Mouse (Mus musculus) embryonic fibroblast, embryonic 13.5 days (primary cell): ENCODE measurements at regions not wholly inside any gene's neighbourhood (a gene's known extent, or its start where the extent isn't known, plus 50 kb on each side); places are given as distances from the start of the nearest gene placed in this dataset.

Experiments used
- CTCF ChIP-seq: IDR thresholded peaks from 2 replicates; pipeline ENCODE4 v1.5.1; 2011; ENCODE audit warnings: mild to moderate bottlenecking, control low read depth, low read length, moderate library complexity, borderline replicate concordance; ENCODE audit not compliant: insufficient read depth
- POLR2A ChIP-seq: IDR thresholded peaks from 2 replicates; pipeline ENCODE4 v1.6.1; 2011; ENCODE audit warnings: low read depth, mild to moderate bottlenecking, control low read depth, low read length, moderate library complexity

GRCm38 (mm10) chr17:85932360-85933132 lies 212.4 kb downstream of the Srbd1 start:
- TF ChIP-seq POLR2A (no peak), CTCF (no peak)
